Mouse (Mus musculus) B cell, adult 2 months (primary cell): Measurements from ENCODE around the gene Scgb1b17.
"Not testable (repeated sequence)": the region's sequence is repeated elsewhere in the genome, so short reads cannot be mapped to it uniquely, and the experiment has no call there.

Source experiments
- DNase-seq, 2 experiments: peaks; one replicate each; pipeline ENCODE4 v3.0.0; 2022

Gene Scgb1b17

DNA sequence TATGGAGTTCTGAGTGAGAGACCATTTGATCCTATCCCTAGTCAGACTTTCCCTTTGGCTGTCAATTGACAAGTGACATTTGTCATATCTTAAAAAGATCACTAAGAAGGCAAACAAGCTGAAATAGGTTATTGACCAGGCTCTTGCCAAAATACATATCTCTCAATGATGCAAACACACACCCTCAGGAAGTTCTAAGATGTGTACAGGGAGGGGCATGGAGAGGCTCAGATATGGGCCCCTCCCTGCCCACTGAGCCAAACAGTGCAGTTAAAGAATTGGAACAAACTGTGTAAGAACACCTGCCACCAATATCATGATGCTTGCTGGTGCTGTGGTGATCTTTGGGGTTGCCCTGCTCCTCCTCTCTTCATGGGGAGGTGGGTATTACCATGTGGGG lies at the start of gene Scgb1b17:
Gene Scgb1b17, plus strand, starts transcription at position 301 of the 400 bp plus-strand sequence.
- not testable (repeated sequence) for DNase-seq

DNA sequence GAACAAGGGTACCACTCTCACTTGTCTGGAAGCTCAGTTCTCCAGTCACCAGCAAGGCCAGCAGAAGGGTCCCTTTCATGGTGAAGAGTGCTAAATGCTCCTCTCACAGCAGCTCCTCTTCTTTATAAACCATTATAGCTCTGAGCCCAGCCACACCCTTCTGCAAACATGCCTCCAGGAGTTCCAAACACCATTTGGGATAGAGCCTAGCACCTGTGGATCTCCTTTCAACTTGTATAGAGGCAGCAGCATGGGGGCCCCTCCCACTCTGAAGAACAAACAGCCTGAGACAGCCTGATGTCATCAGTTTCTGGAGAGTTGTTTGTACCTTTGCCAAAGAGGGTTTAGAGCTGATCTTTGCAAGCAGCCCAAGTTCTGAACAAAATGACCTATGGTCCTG lies 6.8 kb upstream of the Scgb1b17 start, which contains the start of gene Scgb2b17:
Gene Scgb2b17, minus strand, starts transcription at position 101 of the 400 bp plus-strand sequence.
- DNase-seq, result not testable (repeated sequence)
